Mouse (Mus musculus) monocyte, adult 59 days (primary cell): Measurements from ENCODE around the gene Cdk17. TPM values are rescaled to one million over a fixed set of nuclear protein-coding genes. Genes with fewer than 3 reads are reported as not detected.

Experiments used
- total RNA-seq, 2 experiments: library from RNA; stranded (reverse); gene quantifications; one replicate each; pipeline ENCODE4 v1.2.4; 2023

Gene Cdk17
- total RNA-seq = 10 to 100 TPM; 55.9 to 62.4 TPM

DNA sequence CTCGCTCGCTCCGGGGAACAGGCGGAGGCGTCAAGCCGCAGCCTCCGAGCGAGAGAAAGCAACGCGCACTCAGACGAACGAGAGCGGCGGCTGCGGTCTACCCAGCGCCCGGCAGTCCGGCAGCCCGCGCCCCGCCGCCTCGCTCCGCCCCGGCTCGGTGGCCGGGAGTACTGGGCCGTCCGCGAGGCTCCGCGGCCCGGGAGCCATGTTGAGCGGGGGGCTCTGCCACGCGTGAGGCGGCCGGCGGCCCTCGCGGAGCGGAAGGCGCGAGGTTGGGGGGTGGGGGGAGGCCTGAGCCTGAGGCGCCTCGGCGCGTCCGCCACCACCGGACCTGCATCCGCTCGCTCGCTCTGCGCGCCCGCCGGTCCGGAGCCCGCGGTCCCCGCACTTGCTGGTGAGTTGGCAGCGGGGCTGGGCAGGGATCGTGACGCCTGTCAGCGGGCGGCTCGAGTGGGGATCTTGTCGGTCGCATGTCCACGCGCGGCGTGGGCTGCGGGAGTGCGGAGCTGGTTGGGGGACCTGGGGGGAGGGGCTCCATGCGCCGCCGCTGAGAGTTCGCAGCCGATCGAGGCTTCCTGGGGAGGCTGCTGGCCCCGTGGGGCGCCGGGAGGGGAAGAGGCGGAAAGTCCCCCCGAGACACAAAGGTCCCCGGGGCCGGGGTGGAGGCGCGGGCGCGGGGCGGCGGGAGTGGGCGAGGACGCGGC, at the start of gene Cdk17:
Gene Cdk17 (plus strand): TSS at position 69 of the 704 bp plus-strand sequence.

DNA sequence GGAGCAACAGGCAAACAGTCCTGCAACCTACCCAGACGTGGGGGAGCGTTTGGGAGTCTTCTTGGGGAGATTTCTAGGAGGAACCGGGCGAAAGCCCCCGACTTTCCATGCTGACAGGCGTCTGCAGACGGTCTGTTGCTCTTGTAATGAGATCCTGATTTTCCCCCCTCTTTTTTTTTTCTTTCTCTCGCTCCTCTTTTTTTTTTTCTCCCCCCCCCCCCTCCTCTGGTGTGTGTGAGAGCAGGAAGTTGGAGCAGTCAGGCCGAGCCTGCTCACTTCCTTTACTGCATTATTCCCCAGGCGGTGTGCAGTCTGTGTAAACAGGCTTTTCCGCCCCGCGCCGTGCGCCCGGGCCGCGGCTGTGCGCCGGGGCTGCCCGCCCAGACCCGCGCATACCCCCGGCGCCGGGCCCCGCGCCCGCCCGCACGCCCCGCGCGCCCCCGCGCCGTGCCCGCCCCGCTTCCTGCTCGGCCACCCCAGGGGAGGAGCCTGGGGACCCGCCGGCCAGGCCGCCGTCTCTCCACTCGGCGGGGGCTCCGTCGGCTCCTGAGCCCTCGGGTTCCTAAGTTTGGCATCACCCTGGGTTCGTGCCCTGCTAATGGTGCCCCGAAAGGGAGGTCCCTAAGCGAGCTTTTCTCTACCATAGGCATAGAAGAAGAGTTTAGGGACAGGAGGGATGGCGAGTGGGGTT, 150.2 kb downstream of the Cdk17 start, which contains the start of gene Elk3:
Gene Elk3 (minus strand): TSS at position 415 of the 691 bp plus-strand sequence.

Other genes starting within 250 kb of the Cdk17 start
- gene Cfap54, start 79.3 kb upstream of the Cdk17 start, total RNA-seq = under 1 TPM; 0.91 to 1.00 TPM
- 10 to 100 TPM; 81.8 to 85.4 TPM for gene Elk3, start 150.3 kb downstream of the Cdk17 start, total RNA-seq